Mouse (Mus musculus) thymus, postnatal 36 days (tissue): ENCODE results near the gene Ercc2.

Experiments used
- DNase-seq, 2 experiments: peaks; one replicate each; pipeline ENCODE4 v3.0.0; 2022; ENCODE audit warnings: mixed read lengths in 2 of 2

The Ercc2 gene

DNA sequence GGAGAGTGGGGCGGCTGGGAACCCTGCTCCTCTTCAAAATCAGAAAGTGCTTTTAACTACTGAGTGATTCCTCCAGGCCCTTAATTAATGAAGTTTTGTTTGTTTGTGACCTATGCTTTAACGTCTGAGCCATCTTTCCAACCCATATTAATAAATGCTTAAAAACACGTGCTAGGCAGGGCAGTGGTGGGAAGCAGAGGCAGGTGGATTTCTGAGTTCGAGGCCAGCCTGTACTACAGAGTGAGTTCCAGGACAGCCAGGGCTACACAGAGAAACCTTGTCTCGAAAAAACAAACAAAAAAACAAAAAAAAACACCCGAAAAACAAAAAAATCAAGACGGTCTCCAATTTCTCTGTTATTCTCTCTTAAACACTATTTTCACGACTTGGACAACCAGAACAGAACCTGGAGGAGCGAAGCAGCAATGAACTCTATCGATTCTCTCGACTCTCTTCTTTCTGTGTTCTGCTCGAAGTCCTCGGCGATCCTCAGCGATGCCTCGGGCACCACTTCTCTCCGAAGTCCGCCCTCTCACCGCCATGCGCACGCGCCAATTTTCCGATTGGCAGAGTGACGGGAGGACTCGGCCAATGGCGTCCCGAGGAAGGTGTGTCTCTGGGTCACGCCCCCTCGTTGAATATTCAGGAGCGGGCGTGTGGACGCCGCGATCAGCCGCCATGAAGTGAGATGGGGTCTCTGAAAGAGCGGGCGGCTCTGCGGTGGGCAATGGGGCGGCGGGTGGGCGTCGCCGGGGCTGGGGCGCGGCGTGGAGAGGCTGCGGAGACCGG is at the start of gene Ercc2:
Gene Ercc2, plus strand, starts transcription at position 634 of the 789 bp plus-strand sequence.
- DNase-seq = peak; percentile 98 to 99

GRCm38 (mm10) chr7:19332709-19333352 is 49.0 kb upstream of the Ercc2 start:
- peak; percentile 46 to 62 for DNase-seq

DNA sequence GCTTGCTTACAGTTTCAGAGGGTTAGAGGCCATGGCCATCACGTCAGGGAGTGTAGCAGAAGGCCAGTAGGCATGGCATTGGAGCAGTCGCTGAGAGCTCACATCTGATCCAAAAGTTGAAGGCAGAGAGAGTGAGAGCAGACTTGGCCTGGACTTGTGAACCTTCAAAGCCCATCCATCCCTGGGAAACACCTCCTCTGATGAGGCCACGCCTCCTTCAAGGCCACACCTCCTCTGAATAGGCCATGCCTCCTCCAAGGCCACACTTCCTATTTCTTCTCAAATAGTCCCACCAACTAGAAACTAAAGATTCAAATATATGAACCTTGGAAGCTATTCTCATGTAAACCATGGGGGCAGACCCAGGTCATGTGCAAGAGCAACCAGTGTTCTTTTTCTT is 46.2 kb upstream of the Ercc2 start:
- DNase-seq = no peak

- DNase-seq = no peak
Measured at GRCm38 (mm10) chr7:19337122-19337521, 44.7 kb upstream of the Ercc2 start.

GRCm38 (mm10) chr7:19338060-19338459 is 43.8 kb upstream of the Ercc2 start:
- no peak for DNase-seq

- no peak for DNase-seq
Measured at GRCm38 (mm10) chr7:19338596-19338995, 43.2 kb upstream of the Ercc2 start.

GRCm38 (mm10) chr7:19341250-19341649 is 40.6 kb upstream of the Ercc2 start:
- no peak for DNase-seq

- DNase-seq = no peak
Measured at GRCm38 (mm10) chr7:19341761-19342409, 39.9 kb upstream of the Ercc2 start.

GRCm38 (mm10) chr7:19342481-19343027 is 39.3 kb upstream of the Ercc2 start:
- DNase-seq = peak; percentile 73 to 80

DNA sequence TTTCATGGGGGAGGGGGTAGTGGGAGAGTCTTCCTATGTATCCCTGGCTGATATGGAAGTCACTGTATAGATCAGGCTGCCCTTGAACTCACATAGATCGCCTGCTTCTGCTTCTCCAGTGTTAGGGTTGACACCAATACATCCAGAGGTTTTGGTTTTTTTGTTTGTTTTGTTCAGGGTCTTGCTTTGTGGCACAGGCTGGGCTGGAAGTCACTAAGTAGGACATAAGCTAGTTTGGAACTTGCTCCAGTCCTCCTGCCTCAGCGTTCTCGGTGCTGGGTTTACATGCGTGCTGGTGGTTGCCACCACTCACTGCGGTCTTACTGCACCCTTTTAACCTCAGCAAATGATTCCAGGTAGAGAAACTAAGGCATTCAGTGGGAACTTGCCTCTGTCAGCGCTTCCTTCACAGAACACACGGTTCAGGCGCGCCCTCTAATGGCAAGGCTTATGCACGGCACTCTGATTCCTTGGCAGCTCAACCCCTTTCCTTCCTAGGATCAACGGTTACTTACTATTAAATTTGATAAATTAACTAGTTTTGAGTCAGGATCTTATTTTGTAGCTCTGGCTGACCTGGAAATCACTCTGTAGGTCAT is 38.5 kb upstream of the Ercc2 start:
- DNase-seq = peak; percentile 63 to 73

- DNase-seq = peak; percentile 27 to 45
Measured at GRCm38 (mm10) chr7:19344237-19344847, 37.5 kb upstream of the Ercc2 start, which contains the start of gene Ercc1. TSS of gene Ercc1 (plus strand) at chr7:19344778.

GRCm38 (mm10) chr7:19344938-19345471 is 36.8 kb upstream of the Ercc2 start:
- peak; percentile 96 to 98 for DNase-seq

- no peak for DNase-seq
Measured at GRCm38 (mm10) chr7:19349188-19349915, 32.5 kb upstream of the Ercc2 start.

DNA sequence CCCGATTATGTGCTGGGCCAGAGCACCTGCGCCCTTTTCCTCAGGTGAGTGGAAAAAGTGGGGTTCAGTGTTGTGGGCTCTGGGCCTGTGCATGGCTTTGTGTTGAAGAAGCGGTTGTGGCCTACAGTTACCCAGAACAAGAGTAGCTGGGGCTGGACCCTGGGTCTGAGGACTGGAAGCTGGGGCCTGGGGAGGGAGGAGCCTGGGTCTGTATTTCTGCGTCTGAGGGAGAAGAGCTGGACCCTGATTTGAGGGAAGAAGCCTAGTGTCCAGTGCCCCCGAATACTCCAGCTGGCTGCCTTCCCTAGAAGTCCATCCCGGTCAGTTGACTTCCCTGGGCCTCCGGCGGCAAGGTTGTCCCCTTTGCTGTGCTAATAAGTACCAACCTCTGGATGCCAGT is 31.6 kb upstream of the Ercc2 start:
- no peak for DNase-seq

GRCm38 (mm10) chr7:19354991-19355390 is 26.8 kb upstream of the Ercc2 start:
- DNase-seq = no peak

DNA sequence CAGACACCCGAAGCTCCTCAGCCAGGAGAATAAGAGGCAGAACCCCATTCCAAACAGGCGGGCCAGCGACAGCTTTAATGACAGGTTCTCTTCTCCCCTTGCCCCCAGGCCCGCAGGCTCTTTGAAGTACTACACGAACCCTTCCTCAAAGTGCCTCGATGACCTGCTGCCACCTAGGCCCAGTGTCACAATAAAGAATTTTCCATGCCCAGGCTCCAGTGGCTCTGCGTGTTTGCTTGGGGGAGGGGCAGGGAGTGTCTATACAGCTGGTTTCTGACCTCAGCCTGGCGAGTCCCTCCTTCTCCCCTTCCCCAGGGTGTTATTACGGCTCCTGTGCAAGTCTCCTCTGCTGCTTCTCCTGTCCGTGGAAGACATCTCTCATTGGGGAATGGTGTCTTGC is 25.5 kb upstream of the Ercc2 start:
- no peak for DNase-seq

- DNase-seq = no peak
Measured at GRCm38 (mm10) chr7:19357381-19358375, 24.1 kb upstream of the Ercc2 start.

DNA sequence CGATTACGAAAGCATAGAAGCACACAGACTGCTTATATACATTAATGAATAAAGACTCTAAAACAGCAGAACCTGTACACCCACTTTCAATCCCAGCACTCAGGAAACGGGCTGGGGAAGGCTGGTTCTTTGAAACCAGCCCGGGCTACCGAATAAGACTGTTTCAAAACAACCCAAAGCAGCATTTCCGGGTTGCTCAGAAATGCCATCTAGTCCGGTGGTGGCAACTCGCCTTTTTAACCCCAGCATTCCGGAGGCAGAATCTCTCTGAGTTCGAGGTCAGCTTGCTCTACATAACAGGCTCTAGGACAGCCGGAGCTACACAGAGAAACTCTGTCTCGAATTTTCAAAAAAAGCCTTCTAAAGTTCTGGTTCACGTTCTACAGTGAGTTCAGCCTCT is 23.2 kb upstream of the Ercc2 start:
- DNase-seq = no peak

DNA sequence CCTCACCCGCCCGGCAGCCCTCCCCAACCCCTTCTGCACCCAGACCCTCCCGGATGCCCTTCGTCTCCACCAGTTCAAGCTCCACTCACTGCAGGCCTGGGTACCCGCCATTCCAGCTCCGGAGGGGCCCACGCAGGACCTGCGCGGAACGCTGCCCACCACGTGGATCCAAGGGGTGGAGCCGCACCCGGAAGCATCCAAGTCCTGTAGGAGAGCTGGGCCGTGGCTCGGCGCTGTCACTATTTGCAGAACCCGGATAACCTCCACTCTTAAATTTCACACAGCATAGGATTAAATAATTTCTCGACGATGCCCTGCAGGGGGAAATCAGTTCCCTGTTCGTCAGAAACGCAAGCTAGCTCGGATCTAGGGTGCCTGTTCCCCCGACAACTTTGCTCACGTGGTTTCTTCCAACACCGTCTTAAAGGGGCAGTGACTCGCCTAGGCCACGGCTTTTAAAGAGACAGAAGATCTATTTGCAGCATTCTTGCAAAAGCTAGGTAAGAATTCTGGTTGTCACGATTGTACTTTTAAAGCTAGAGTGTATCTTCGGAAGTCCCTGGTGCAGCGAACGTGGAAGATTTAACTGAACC is 22.4 kb upstream of the Ercc2 start, which contains the start of the genes Cd3eap and Ppp1r13l:
Gene Cd3eap, minus strand, starts transcription at position 185 of the 593 bp plus-strand sequence.
Gene Ppp1r13l, plus strand, starts transcription at position 451 of the 593 bp plus-strand sequence.
- peak; percentile 81 to 82 for DNase-seq
